Comparison of ENCODE assay signal across 7 mouse cellular contexts in the genomic region with DNA sequence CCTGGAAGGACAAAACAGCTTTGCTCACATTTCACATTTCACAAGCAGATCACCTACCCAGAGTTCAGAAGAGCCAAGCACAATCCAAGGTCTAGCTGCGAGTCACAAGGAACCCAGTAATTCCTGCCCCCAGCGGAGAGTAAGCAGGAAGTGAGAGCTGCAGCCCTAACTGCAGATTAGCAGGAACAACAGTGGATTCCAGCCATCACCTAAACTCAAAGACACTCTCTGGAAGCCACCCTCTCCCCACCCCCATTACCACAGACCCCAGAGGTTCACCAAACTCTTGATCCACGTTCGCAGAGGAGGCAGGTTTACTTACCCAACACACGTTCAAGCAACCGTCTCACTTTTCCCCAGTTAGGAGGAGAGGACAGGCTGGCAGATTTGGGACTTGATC. TPM values are rescaled to one million over a fixed set of nuclear protein-coding genes. Genes with fewer than 3 reads are reported as not detected.
DNase-seq lines count a peak whose midpoint lies in the region; ATAC-seq and TF ChIP-seq lines count a peak whose summit lies in the region.

No protein-coding gene starts in this region.

- no peak for ATAC-seq in G1E (ENCODE audit: extremely low read depth, insufficient number of reproducible peaks, low FRiP score, poor library complexity, severe bottlenecking)
- peak; percentile 36 for ATAC-seq in granulocyte monocyte progenitor cell, adult 5-6 weeks (replicated peaks; ENCODE audit: poor library complexity, severe bottlenecking)

- H3K4me3 ChIP-seq in G1E (ENCODE audit: low read depth, low read length), result peak overlapping the region; percentile 73

- peaks cover 44% of the 10 kb centered on the region for H3K36me3 ChIP-seq in G1E (replicated peaks)

- H3K4me1 ChIP-seq in G1E (ENCODE audit: insufficient read depth, low read depth, low read length), result peaks cover 93% of the 10 kb centered on the region

- DNase-seq in CD4-positive helper T cell, adult 2 months (ENCODE audit: low read depth, low spot score), result peak; percentile 52
- DNase-seq in G1E (ENCODE audit: low spot score), result no peak
- DNase-seq in kidney, adult 9 months, result peak; percentile 62
- DNase-seq in lung, postnatal 14 days, result peak; percentile 47
- peak; percentile 33 for DNase-seq in thymus, postnatal 25 days
- DNase-seq in urinary bladder, adult 2 months (ENCODE audit: low spot score), result no peak

- no peaks in the 10 kb centered on the region for H3K9me3 ChIP-seq in G1E (replicated peaks)

- no peak for TF ChIP-seq CTCF in G1E (IDR thresholded peaks at IDR 0.05; ENCODE audit: low read depth, low read length)

- H3K27me3 ChIP-seq in G1E (ENCODE audit: insufficient read depth, low read length), result no peaks in the 10 kb centered on the region

RNA-seq across cellular contexts. Expression of a gene that starts 15.8 kb away (rescaled TPM):
- total RNA-seq in G1E (2014; fragmentation: Nextera tagmentation) (144 and 153 TPM in 2 replicates), G1E (2017) (42.5 and 54.5 TPM in 2 replicates)
- 69.5 and 82.4 TPM in 2 replicates for polyA plus RNA-seq in G1E (2012)
- 53.0 and 58.3 TPM in 2 replicates for total RNA-seq in granulocyte monocyte progenitor cell, adult 5-6 weeks (2014; fragmentation: Nextera tagmentation)
- total RNA-seq in granulocyte monocyte progenitor cell, adult 5-6 weeks (2017), result 32.2 and 33.7 TPM in 2 replicates
- polyA plus RNA-seq in urinary bladder, adult 2 months (2012; rRNA removed), result 35.3 and 46.7 TPM in 2 replicates

Comparison
In these comparisons a context has a peak if more than half of its experiments do, and no peak if none do; other contexts are left out.
1. DNase-seq: peak in CD4-positive helper T cell, adult 2 months (single experiment), kidney, adult 9 months (single experiment), lung, postnatal 14 days (single experiment) and thymus, postnatal 25 days (single experiment); none in G1E (single experiment) and urinary bladder, adult 2 months (single experiment).